Mouse (Mus musculus): ENCODE measurements around the gene Wdr92.

Gene Wdr92

GRCm38 (mm10) chr11:17181807-17182206 lies at the start of gene Wdr92:
Gene Wdr92, plus strand, starts transcription at chr11:17182107.
- no peak for DNase-seq

GRCm38 (mm10) chr11:17135638-17136037 lies 46.3 kb upstream of the Wdr92 start:
- DNase-seq: no peak

- no peak for DNase-seq
These were observed 43.4 kb upstream of the Wdr92 start for GRCm38 (mm10) chr11:17138306-17139033.

- DNase-seq: peak; percentile 97 to 98
These were observed 22.8 kb upstream of the Wdr92 start, which contains the start of gene Ppp3r1 for GRCm38 (mm10) chr11:17158858-17159737. Gene Ppp3r1, plus strand, starts transcription at chr11:17159263.

GRCm38 (mm10) chr11:17159738-17160241 lies 22.1 kb upstream of the Wdr92 start:
- peak; percentile 51 to 57 for DNase-seq

GRCm38 (mm10) chr11:17160242-17160641 lies 21.7 kb upstream of the Wdr92 start:
- peak; percentile 59 to 65 for DNase-seq

GRCm38 (mm10) chr11:17163956-17164355 lies 18.0 kb upstream of the Wdr92 start:
- DNase-seq: no peak

GRCm38 (mm10) chr11:17166627-17167026 lies 15.3 kb upstream of the Wdr92 start:
- DNase-seq: peak; percentile 61 to 63

GRCm38 (mm10) chr11:17169262-17169661 lies 12.6 kb upstream of the Wdr92 start:
- no peak for DNase-seq

GRCm38 (mm10) chr11:17170938-17171729 lies 10.8 kb upstream of the Wdr92 start:
- DNase-seq: no peak

GRCm38 (mm10) chr11:17172300-17172699 lies 9.6 kb upstream of the Wdr92 start:
- DNase-seq: no peak

GRCm38 (mm10) chr11:17176638-17177037 lies 5.3 kb upstream of the Wdr92 start:
- DNase-seq: no peak

- DNase-seq: no peak
These were observed 1.2 kb upstream of the Wdr92 start for GRCm38 (mm10) chr11:17180753-17181152.

- DNase-seq: peak in 1 of 2 experiments; percentile 8
These were observed 1.3 kb downstream of the Wdr92 start for GRCm38 (mm10) chr11:17183165-17183564.

- no peak for DNase-seq
These were observed 5.7 kb downstream of the Wdr92 start for GRCm38 (mm10) chr11:17187649-17188048.

GRCm38 (mm10) chr11:17188786-17189185 lies 6.9 kb downstream of the Wdr92 start:
- no peak for DNase-seq

GRCm38 (mm10) chr11:17192151-17192844 lies 10.4 kb downstream of the Wdr92 start:
- DNase-seq: peak; percentile 44 to 58

- no peak for DNase-seq
These were observed 17.3 kb downstream of the Wdr92 start for GRCm38 (mm10) chr11:17199170-17199569.

- no peak for DNase-seq
These were observed 18.1 kb downstream of the Wdr92 start for GRCm38 (mm10) chr11:17199840-17200501.

- no peak for DNase-seq
These were observed 19.0 kb downstream of the Wdr92 start for GRCm38 (mm10) chr11:17200936-17201335.

GRCm38 (mm10) chr11:17202481-17202880 lies 20.6 kb downstream of the Wdr92 start:
- DNase-seq: no peak
